Mouse (Mus musculus) embryonic stem cell, embryonic (primary cell): ENCODE results near the gene Stub1.

Experiments
- CTCF ChIA-PET, 4 experiments: fragments of 300-600 bp in 2 of 4; fragments of 350-600 bp in 2 of 4; sonication (Branson Sonifier 250); formaldehyde crosslinking; loops; one replicate each; lab custom pipeline; 2022; ENCODE audit warnings: inconsistent platforms in 2 of 4; lab: Charles Lee
- POLR2A ChIA-PET, 4 experiments: fragments of 300-600 bp in 2 of 4; fragments of 350-600 bp in 2 of 4; sonication (Branson Sonifier 250); formaldehyde crosslinking; loops; one replicate each; lab custom pipeline; 2022; ENCODE audit warnings: antibody characterized with exemption in 4 of 4, inconsistent platforms in 1 of 4; lab: Charles Lee

Gene Stub1

DNA sequence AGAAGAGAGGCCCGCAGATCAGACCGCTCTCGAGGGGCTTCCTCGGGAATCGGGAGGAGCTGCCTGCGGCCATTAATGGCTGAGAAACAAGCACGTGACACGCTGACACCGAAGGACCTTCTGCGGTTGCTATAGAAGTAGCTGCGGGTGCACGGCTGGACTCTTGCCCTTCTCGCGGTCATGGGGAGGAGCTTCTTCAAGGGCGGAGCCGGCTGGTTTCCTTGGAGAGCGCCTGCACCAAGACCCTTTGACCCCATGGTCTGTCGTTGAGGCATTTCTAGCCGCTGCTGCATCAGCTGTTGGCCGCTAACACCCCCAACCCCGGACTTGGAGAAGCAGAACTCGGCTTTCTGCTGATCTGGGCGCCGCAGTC lies at the start of gene Stub1:
Stub1 (minus strand) TSS at position 114 of the 373 bp plus-strand sequence.
- POLR2A ChIA-PET: interaction anchor here (0.5 to 9.2 kb wide), 128 partner anchors 8 to 1354 kb away, joined by 3 to 114 read pairs (median 5); partner anchors contain the start of genes Chtf18 (in 4 of the 4), Rpusd1 (in 4 of the 4), Gm20683 (in 3 of the 4) and Mcrip2 (in 3 of the 4)
- CTCF ChIA-PET: interaction anchor here (0.6 to 2.1 kb wide), 24 partner anchors 9 to 410 kb away, joined by 3 to 11 read pairs (median 4); partner anchors contain the start of genes Rhot2 (in 3 of the 4), Wdr24 (in 2 of the 4), Chtf18 (in 1 of the 4) and Fam234a (in 1 of the 4)

DNA sequence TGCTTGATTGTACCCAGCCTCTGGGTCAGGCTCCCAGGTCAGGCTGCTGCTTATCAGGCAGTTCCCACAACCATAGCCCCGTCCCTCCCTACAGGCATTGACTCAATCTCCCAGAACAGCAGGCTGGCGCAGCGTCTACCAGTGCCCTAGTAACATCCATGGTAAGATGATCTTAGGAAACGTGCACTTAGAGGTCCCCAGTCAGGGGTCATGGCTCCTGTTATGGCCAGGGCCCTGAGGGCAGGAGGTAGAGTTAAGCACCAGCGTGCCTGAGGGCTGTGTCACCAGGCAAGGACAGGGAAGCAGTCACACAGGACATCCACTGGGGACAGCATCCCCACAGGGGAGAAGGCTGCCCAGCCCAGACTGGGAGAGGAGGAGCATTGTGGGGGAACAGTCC lies 49.1 kb upstream of the Stub1 start:
- ChIA-PET CTCF (interaction anchor here in 2 of 4 experiments (4.4 to 9.0 kb wide), 2 partner anchors 13 kb away, joined by 41 to 54 read pairs; no protein-coding TSS in a partner anchor), POLR2A (interaction anchor here in 3 of 4 experiments (0.9 to 5.8 kb wide), 7 partner anchors 8 to 49 kb away, joined by 3 to 45 read pairs (median 3); partner anchors contain the start of genes Stub1 (in 2 of the 3), Mcrip2 (in 1 of the 3), Rhot2 (in 1 of the 3) and Wdr90 (in 1 of the 3))

DNA sequence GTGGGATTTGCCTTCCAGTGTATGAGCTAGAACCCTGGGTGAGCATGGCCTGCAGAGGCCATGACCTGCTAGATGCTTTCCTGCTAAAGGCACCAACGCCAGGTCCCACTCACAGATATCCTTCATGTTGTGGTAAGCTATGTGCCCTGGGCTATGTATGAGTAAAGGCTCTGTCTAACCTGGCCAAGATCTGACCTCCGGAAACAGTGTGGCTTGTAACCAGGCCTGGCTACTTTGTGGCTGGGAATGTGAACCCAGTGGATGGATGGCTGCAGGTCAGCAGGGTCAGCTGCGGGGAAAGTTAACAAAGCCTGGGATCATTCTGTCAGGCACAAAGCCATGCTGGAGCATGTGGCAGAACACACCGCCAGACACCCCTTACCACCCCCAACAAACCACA lies 48.5 kb upstream of the Stub1 start:
- ChIA-PET POLR2A (interaction anchor here (0.6 to 5.8 kb wide), 12 partner anchors 8 to 154 kb away, joined by 3 to 45 read pairs (median 3); partner anchors contain the start of genes Mcrip2 (in 2 of the 4), Chtf18 (in 1 of the 4), Rhot2 (in 1 of the 4) and Rpusd1 (in 1 of the 4)), CTCF (interaction anchor here in 2 of 4 experiments (0.9 to 9.0 kb wide), 6 partner anchors 13 to 131 kb away, joined by 3 to 54 read pairs (median 4); partner anchors contain the start of gene Mcrip2 (in 1 of the 2))

DNA sequence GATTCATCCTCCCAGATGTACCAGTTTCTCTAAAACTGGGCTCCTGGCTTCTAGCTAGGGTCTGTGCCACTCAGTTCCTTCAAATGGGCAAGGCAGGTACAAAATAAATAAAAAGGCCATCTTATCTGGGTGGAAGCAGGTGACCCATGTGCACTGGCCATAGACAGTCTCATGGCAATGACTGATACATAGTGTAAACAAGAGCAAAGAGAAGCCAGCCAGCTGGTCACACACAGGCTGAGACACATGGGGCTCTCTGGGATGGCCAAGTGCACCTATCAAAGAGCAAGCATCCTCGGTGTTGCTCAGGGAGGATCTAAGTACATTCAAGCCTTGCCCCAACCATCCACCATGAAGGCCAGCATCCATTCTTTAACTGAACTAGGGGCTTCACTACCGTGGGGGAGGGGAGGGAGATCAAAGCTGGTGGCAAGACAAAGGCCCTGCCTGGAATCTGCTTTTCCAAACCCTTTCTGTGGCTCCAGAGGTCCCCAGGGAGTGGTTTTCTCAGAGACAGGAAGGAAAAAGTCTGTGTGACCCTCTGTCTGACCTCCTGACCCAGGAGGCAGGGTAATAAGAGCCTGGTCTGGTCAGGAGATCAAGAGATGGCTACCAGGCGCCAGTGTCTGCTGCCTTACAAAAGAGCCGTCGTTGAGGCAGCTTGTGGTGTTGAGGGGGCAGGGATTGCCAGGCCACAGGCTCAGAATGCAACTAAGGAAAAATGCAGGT lies 47.9 kb upstream of the Stub1 start:
- ChIA-PET POLR2A (interaction anchor here (0.6 to 5.8 kb wide), 19 partner anchors 9 to 154 kb away, joined by 3 to 45 read pairs (median 3); partner anchors contain the start of genes Mcrip2 (in 4 of the 4), Stub1 (in 2 of the 4), Chtf18 (in 1 of the 4) and Rhbdl1 (in 1 of the 4)), CTCF (interaction anchor here (0.6 to 9.0 kb wide), 12 partner anchors 12 to 622 kb away, joined by 3 to 54 read pairs (median 4); partner anchors contain the start of genes Mcrip2 (in 2 of the 4) and Sox8 (in 1 of the 4))

DNA sequence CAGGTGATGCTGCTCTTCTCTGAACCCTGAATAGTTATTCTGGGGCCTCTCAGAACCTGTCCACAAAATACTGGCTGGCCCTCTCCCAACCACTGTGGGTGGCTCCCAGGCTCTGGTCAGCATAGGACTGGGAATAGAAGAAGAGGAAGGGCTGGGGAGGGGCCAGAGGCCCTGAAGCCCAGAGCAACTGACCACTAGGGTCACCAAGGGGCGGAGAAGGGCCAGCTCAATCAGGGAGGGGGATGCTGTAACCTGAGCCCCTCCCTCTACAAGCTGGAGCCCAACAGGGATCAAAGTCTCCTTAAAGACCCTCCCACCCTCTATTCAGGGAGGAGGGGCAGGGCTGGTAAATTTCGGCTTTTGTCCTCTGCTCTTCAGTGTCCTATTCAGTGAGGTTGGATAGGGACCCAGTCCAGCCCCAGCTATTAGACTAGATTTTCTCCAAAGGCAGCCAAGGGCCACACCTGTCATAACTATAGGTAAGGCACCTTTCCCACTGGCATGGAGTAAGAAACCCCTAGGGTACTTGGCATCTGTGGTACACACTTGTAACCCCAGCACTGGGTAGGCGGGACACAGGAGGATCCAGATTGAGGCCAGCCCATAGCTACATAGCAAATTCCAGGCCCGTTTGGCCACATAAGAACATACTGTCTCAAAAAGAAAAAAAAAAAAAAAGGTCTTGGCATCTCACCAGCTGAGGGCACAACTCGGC lies 47.1 kb upstream of the Stub1 start, which contains the start of gene Wfikkn1:
Wfikkn1 (minus strand) TSS at position 663 of the 715 bp plus-strand sequence.
- ChIA-PET CTCF (interaction anchor here (0.5 to 9.0 kb wide), 16 partner anchors 12 to 623 kb away, joined by 3 to 54 read pairs (median 4); partner anchors contain the start of genes Mcrip2 (in 2 of the 4), Sox8 (in 1 of the 4) and Stub1 (in 1 of the 4)), POLR2A (interaction anchor here (0.6 to 5.8 kb wide), 16 partner anchors 11 to 815 kb away, joined by 3 to 45 read pairs (median 4); partner anchors contain the start of genes Mcrip2 (in 4 of the 4), Stub1 (in 2 of the 4), Rhbdl1 (in 1 of the 4) and Rhot2 (in 1 of the 4))

DNA sequence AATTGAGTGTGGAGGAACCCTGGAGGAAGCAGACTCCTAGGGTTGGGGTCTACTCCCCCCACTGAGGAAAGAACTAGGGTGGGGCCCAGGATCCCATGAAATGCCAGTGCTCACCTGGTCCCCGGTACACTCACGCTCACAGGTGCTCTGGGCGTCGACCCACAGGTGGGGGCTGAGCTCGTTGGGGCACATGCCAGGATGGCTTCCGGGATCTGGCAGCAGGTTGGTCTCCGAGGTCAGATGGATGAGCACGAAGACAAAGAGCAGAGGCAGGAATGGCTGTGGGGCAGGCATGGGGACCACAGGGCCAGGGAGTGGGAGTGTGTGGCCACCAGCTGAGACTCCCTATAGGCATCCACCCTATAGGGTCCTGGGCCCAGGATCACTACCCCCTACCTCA lies 46.5 kb upstream of the Stub1 start:
- POLR2A ChIA-PET: interaction anchor here in 3 of 4 experiments (0.6 to 5.8 kb wide), 16 partner anchors 9 to 815 kb away, joined by 3 to 45 read pairs (median 4); partner anchors contain the start of genes Stub1 (in 3 of the 3), Mcrip2 (in 2 of the 3), Tmem8 (in 1 of the 3) and Wdr90 (in 1 of the 3)
- CTCF ChIA-PET: interaction anchor here (0.5 to 9.0 kb wide), 37 partner anchors 10 to 1199 kb away, joined by 3 to 54 read pairs (median 4); partner anchors contain the start of genes Mcrip2 (in 4 of the 4), Capn15 (in 1 of the 4) and Stub1 (in 1 of the 4)

DNA sequence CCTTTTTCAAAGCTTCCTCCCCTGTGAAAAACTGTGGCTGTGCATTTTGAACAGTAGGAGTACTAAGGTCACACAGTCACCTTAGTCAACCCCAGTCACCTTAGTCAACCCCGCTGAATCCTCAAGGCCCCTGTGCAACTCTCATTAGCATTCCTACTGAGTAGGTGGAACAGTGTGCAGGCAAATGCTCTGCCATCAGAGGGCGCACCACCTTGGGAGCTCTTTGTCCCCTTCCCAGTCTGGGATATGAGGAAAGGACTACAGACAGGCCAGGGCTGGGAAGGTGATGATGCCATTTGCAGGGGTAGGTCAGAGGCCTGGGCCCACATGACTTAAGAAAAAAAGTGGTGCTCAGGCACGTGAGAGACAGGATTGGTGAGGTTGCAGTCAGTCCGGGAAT lies 46.1 kb upstream of the Stub1 start:
- ChIA-PET CTCF (interaction anchor here (0.5 to 9.0 kb wide), 40 partner anchors 9 to 1200 kb away, joined by 3 to 54 read pairs (median 4); partner anchors contain the start of genes Mcrip2 (in 4 of the 4), Capn15 (in 1 of the 4), Rhot2 (in 1 of the 4) and Stub1 (in 1 of the 4)), POLR2A (interaction anchor here in 3 of 4 experiments (0.7 to 5.8 kb wide), 16 partner anchors 8 to 234 kb away, joined by 3 to 45 read pairs (median 6); partner anchors contain the start of genes Stub1 (in 3 of the 3), Mcrip2 (in 2 of the 3), Capn15 (in 1 of the 3) and Rab40c (in 1 of the 3))

DNA sequence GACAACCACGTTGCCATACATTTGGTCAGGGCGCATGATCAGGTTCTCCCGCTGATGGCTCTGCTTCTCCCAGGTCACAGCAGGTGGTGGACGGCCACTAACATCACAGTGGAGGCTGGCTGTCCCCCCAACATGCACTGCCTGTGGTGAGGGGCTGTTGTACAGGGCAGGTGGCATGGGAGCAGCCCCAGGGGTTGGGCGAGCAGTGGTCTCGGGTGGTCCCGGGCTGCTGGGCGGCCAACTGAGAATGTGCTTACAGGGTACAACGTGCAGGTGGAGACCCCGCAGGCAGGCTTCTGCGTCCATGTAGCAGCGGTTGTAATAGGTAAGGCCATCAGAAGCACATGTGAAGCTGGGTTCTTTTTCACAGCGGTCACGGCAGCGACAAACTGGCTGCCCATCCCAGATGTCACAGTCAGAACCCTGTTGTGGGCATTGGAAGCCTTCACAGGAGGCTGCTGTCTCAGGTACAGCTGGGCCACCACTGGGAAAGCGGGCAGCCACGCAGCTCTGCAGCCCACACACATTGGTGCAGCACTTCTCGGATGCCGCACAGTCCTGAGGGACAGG lies 45.5 kb upstream of the Stub1 start:
- ChIA-PET CTCF (interaction anchor here (0.6 to 9.0 kb wide), 34 partner anchors 8 to 367 kb away, joined by 3 to 54 read pairs (median 4); partner anchors contain the start of genes Mcrip2 (in 4 of the 4), Capn15 (in 1 of the 4), Rhot2 (in 1 of the 4) and Stub1 (in 1 of the 4)), POLR2A (interaction anchor here in 3 of 4 experiments (0.7 to 5.8 kb wide), 17 partner anchors 8 to 235 kb away, joined by 3 to 45 read pairs (median 5); partner anchors contain the start of genes Stub1 (in 3 of the 3), Mcrip2 (in 2 of the 3), Capn15 (in 1 of the 3) and Rab40c (in 1 of the 3))

DNA sequence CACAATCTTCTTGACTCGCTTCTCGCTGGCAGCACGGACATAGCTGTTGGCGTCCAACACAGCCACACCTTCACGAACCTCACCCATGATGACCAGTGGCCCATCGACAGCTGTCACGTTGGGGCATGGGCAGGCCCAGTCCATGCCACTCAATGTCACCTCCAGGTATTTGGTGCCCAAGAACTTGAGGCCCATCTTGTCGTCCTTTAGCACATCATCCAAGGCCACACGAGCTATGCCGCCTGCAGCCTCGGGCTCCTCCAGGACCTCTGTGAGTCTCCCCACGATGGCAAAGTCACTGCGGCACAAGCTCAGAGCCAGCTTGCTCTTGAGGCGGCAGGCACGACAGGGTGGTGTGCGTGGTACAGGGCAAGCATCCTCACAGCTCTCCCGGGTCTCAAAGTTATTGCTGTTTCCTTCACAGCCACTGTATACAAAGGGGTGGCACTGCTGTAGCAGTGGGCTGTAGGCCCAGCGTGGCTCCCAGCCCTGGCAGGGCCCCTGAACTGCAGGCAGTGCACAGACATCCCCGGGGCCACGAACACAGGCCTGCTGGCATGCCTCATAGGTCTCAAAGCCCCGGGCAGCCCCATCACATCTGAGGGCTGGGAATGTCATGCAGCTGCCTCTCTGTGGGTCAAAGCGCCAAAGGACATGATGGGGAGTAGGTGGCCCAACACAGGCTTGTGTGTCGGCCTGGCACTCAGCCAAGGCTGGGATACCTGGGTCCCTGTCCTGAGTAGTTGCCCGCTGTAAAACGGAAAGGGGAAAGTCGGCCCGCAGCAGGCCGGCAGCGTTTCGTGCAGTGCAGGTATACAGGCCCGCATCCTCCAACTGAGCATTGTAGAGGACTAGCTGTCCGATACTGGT lies 44.8 kb upstream of the Stub1 start:
- CTCF ChIA-PET: interaction anchor here (0.6 to 3.0 kb wide), 12 partner anchors 7 to 163 kb away, joined by 3 to 21 read pairs (median 4); partner anchors contain the start of gene Mcrip2 (in 1 of the 4)
- POLR2A ChIA-PET: interaction anchor here (0.6 to 5.8 kb wide), 13 partner anchors 7 to 131 kb away, joined by 3 to 45 read pairs (median 4); partner anchors contain the start of genes Mcrip2 (in 2 of the 4), Stub1 (in 2 of the 4), Capn15 (in 1 of the 4) and Jmjd8 (in 1 of the 4)

DNA sequence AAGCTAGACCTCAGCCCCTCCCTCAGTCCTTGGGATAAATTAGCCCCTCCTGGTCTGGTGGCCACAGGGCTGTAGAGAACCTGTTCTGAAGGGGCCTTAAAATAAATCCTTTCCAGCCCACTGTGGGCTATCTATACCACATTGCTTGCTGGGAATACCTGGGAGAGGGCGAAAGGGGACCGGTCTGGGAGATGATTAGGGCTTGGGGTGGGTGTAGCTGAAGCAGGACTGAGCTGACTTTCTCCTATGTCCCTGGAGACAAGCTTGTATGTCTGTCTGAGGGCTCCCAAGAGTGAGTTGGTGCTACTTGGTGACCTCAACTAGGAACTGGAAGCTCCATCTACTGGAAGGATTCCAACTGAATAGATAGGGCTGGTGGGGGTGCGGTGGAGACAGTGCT lies 43.8 kb upstream of the Stub1 start:
- CTCF ChIA-PET: interaction anchor here in 3 of 4 experiments (0.6 to 2.0 kb wide), 5 partner anchors 8 to 1259 kb away, joined by 3 to 6 read pairs (median 4); no protein-coding TSS in a partner anchor
- POLR2A ChIA-PET: interaction anchor here in 3 of 4 experiments (0.6 to 5.8 kb wide), 9 partner anchors 9 to 707 kb away, joined by 3 to 45 read pairs (median 4); partner anchors contain the start of genes Mcrip2 (in 2 of the 3), Jmjd8 (in 1 of the 3) and Stub1 (in 1 of the 3)

DNA sequence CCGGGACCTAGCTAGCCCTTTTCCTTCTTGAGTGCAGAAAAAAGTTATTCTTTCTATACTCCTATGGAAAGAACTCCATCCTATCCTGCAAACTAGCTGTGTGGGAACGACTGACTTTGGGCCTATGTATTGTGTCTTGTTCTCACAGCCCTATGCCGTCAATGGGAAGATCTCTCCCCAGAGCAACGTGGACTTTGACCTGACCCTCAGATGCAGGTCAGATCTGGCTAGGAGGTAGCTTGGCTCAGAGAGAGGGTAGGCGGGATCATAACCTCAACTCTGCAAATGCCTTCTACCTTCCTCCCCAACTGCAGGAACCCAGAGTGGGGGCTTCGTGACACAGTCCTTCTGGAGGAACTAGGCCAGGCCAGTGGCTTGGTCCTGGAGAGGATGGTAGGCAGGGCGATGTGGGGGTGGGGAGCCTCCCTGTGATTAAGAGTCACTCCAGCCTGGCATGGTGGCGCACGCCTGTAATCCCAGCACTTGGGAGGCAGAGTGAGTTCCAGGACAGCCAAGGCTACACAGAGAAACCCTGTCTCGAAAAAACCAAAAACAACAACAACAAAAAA lies 43.2 kb upstream of the Stub1 start:
- ChIA-PET CTCF (interaction anchor here in 2 of 4 experiments (0.6 to 2.0 kb wide), 5 partner anchors 8 to 1260 kb away, joined by 3 to 6 read pairs (median 4); no protein-coding TSS in a partner anchor), POLR2A (interaction anchor here in 2 of 4 experiments (0.5 to 5.8 kb wide), 7 partner anchors 9 to 233 kb away, joined by 3 to 45 read pairs (median 3); partner anchors contain the start of genes Mcrip2 (in 2 of the 2) and Stub1 (in 1 of the 2))

DNA sequence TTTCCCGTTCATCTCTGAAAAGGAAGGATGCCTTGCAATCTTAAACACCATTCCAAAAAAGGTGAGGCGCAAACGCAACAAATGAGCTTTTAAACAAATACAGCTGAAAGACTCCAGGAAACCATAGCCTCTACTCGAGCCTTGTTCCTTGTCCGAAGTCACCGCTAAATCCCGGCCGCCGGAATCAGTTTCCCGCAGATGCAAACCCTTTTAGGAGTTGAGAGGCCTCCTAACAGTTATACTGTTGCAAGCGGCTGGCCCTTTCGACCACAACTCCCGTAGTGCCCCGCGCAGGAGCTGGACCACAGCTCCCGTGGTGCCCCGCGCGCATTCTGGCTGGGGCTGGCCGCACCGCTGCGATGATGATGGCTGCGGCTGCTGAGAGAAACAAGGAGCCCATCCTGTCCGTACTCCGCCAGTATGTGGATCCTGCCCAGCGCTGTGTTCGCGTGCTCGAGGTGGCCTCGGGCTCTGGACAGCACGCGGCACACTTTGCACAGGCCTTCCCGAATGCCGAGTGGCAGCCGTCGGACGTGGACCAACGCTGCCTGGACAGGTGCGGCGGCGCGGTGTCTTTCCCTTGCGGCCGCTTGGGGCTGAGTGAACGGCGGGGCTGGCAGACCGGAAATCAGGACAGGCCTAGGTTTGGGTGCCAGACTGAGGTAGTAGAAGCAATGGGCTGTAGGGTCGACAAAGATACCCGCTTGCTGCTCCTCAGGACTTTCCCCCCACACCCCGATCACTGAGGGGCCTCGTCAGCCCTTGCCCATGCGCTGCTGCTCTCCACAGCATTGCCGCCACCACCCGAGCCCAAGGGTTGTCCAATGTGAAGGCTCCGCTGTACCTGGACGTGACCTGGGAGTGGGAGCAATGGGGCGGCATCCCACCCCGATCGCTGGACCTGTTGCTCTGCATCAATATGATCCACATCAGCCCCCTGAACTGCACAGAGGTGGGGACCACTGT lies 42.2 kb upstream of the Stub1 start:
- POLR2A ChIA-PET: interaction anchor here in 3 of 4 experiments (0.5 to 5.0 kb wide), 22 partner anchors 8 to 238 kb away, joined by 3 to 37 read pairs (median 4); partner anchors contain the start of genes Stub1 (in 3 of the 3), Jmjd8 (in 2 of the 3), Wdr90 (in 2 of the 3) and Capn15 (in 1 of the 3)

DNA sequence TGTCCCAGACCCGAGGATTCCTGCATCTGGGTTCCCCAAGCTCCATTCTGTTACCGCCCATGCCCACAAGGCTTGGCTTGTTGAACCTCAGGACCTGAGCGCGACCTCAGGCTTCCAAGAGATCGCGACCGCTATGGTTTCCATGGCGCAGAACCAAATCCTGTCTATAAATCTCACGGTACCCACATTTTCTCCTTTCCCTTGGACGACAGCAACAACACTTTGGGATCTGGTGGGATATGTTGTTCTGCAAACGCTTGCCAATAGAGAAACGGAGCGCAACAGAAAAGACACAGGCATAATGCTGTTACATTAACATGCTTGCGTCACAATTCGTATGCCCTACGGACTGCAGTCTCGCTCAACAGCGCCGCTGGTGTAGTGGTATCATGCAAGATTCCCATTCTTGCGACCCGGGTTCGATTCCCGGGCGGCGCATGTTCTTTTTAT lies 41.5 kb upstream of the Stub1 start, which contains the start of gene Mettl26:
Mettl26 (plus strand) TSS at position 354 of the 450 bp plus-strand sequence.
- CTCF ChIA-PET: interaction anchor here in 3 of 4 experiments (0.6 to 1.9 kb wide), 8 partner anchors 9 to 1334 kb away, joined by 3 to 5 read pairs (median 4); partner anchors contain the start of gene Stub1 (in 1 of the 3)

More for the DNA sequence above, 42.2 kb upstream of the Stub1 start:
- CTCF ChIA-PET: interaction anchor here in 3 of 4 experiments (0.6 to 1.9 kb wide), 9 partner anchors 9 to 1334 kb away, joined by 3 to 5 read pairs (median 3); partner anchors contain the start of genes Dusp1 (in 1 of the 3) and Stub1 (in 1 of the 3)

More for the DNA sequence above, 41.5 kb upstream of the Stub1 start, which contains the start of gene Mettl26:
- POLR2A ChIA-PET: interaction anchor here in 3 of 4 experiments (0.7 to 2.6 kb wide), 27 partner anchors 8 to 304 kb away, joined by 3 to 18 read pairs (median 4); partner anchors contain the start of genes Stub1 (in 3 of the 3), Jmjd8 (in 2 of the 3), Sox8 (in 2 of the 3) and Wdr90 (in 2 of the 3)
